Mouse (Mus musculus) brain, adult 10 weeks (tissue): Measurements from ENCODE around the gene Ndn. TPM values are rescaled to one million over a fixed set of nuclear protein-coding genes. Genes with fewer than 3 reads are reported as not detected.

Experiments used
- polyA plus RNA-seq: library from polyadenylated mRNA; stranded (reverse); fragments of 350-450 nt; fragmentation: Illumina TruSeq; extraction: RNeasy Lipid Tissue Mini Kit (QIAGEN cat#74804); gene quantifications from one replicate; pipeline ENCODE4 v1.2.3, GENCODE M21; 2015; ENCODE audit warnings: low read depth, low replicate concordance

The Ndn gene
- 163 TPM for polyA plus RNA-seq

GRCm38 (mm10) chr7:62346269-62346668 is at the start of gene Ndn:
Gene Ndn, plus strand, starts transcription at chr7:62346569.

GRCm38 (mm10) chr7:62376510-62377304 is 30.3 kb downstream of the Ndn start, which contains the start of gene Magel2:
Gene Magel2, plus strand, starts transcription at chr7:62377010.

Other genes with a start within 250 kb of the Ndn start
- 1.5 TPM for gene Magel2, start 30.4 kb downstream of the Ndn start, polyA plus RNA-seq
- gene Mkrn3, start 73.6 kb downstream of the Ndn start, polyA plus RNA-seq = 1.6 TPM
- gene Peg12, start 117.9 kb downstream of the Ndn start, polyA plus RNA-seq = 0.16 TPM